Mouse (Mus musculus) kidney, embryonic 15.5 days (tissue): ENCODE data around the gene Gm572. TPM values are rescaled to one million over a fixed set of nuclear protein-coding genes. Genes with fewer than 3 reads are reported as not detected.

Source experiments
- ATAC-seq: fragments of 200-750 bp; cut with Nextera tagmentation; replicated peaks from 2 replicates; pipeline ENCODE4 v1.8.0; 2017; ENCODE audit warnings: moderate TSS enrichment; ENCODE audit not compliant: low FRiP score
- H3K27ac ChIP-seq: fragments of 300-500 bp; sonication (generic); 2 replicates; pipeline ENCODE4 v1.5.1; 2015; ENCODE audit warnings: mild to moderate bottlenecking, inconsistent platforms
- H3K27me3 ChIP-seq: fragments of 300-500 bp; sonication (generic); 2 replicates; pipeline ENCODE4 v1.6.1; 2015; ENCODE audit warnings: inconsistent platforms
- H3K36me3 ChIP-seq: fragments of 300-500 bp; sonication (generic); 2 replicates; pipeline ENCODE4 v1.6.1; 2015; ENCODE audit warnings: inconsistent platforms
- H3K4me1 ChIP-seq: fragments of 300-500 bp; sonication (generic); 2 replicates; pipeline ENCODE4 v1.6.1; 2015; ENCODE audit warnings: inconsistent platforms
- H3K4me2 ChIP-seq: fragments of 300-500 bp; sonication (generic); 2 replicates; pipeline ENCODE4 v1.6.1; 2015; ENCODE audit warnings: moderate library complexity, mild to moderate bottlenecking, inconsistent platforms
- H3K4me3 ChIP-seq: fragments of 300-500 bp; sonication (generic); replicated peaks from 2 replicates; pipeline ENCODE4 v1.5.1; 2015; ENCODE audit warnings: mild to moderate bottlenecking, inconsistent platforms
- H3K9ac ChIP-seq: fragments of 300-500 bp; sonication (generic); 2 replicates; pipeline ENCODE4 v1.6.1; 2015; ENCODE audit warnings: mild to moderate bottlenecking, inconsistent platforms
- H3K9me3 ChIP-seq: fragments of 300-500 bp; sonication (generic); replicated peaks from 2 replicates; pipeline ENCODE4 v1.6.1; 2016; ENCODE audit warnings: inconsistent platforms
- WGBS: fragments of 180-500 bp; shearing (Covaris S2); methylation state at CpG from one replicate; pipeline ENCODE4 v1.1.7; 2015; ENCODE audit warnings: mixed read lengths; 5-methylcytosine and 5-hydroxymethylcytosine counted together
- polyA plus RNA-seq: library from polyadenylated mRNA; unstranded; fragments of >200 nt; fragmentation: Nextera tagmentation; extraction: Ambion mirVana; gene quantifications from 2 replicates; pipeline ENCODE4 v1.2.1, GENCODE M21; 2015

Gm572 gene
- polyA plus RNA-seq, 1 experiment from 2014 or later, result not detected

DNA sequence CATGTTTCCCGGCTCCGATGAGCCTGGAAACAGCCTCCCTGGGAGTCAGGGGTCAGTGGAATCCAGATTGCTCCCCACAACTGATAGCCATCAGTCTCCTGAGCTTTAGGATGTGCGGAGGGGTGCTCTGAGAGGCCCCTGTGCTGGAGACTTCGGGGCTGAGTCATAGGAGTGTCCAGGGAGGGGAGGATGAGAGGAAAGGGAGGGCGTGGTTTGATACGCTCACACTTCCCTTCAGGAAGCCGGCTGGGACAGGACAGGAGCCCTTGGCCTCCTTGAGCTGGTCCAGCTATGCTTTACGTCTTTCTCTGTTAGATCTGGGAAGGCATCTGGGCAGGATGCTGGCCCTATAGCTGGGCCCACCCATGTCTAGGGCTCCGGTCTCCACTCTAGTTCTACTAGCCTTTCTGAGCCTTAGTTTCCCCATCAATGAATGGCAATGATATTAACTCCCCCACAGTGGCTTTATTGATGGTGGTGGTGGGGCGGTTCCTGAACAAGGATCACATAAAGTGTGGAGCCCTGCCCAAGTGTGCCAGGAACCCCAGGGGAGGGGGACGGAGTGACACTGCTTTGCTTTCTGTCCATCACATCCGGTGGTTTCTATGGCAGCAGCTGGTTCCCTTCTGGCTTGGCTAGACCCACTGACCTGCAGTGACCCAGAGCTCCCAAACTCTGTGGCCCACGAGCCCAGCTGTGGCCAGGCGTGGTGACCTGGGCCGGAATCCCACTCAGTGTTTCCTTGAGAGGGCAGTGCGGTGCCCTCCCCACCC, 33.3 kb downstream of the Gm572 start:
- no peaks in the 10 kb centered on the region for H3K27me3 ChIP-seq
- no peaks in the 10 kb centered on the region for H3K9me3 ChIP-seq
- H3K27ac ChIP-seq, result peak overlapping the region; percentile 82
- ATAC-seq, result peak; percentile 84
- no peaks in the 10 kb centered on the region for H3K36me3 ChIP-seq
- no peak overlapping the region for H3K4me3 ChIP-seq
- no peak overlapping the region for H3K9ac ChIP-seq
- H3K4me1 ChIP-seq, result peaks cover 47% of the 10 kb centered on the region
- WGBS, result 11% methylated on average over 16 of the region's 16 CpGs
- H3K4me2 ChIP-seq, result peak overlapping the region; percentile 30; the same call in 1 of the 2 replicates

DNA sequence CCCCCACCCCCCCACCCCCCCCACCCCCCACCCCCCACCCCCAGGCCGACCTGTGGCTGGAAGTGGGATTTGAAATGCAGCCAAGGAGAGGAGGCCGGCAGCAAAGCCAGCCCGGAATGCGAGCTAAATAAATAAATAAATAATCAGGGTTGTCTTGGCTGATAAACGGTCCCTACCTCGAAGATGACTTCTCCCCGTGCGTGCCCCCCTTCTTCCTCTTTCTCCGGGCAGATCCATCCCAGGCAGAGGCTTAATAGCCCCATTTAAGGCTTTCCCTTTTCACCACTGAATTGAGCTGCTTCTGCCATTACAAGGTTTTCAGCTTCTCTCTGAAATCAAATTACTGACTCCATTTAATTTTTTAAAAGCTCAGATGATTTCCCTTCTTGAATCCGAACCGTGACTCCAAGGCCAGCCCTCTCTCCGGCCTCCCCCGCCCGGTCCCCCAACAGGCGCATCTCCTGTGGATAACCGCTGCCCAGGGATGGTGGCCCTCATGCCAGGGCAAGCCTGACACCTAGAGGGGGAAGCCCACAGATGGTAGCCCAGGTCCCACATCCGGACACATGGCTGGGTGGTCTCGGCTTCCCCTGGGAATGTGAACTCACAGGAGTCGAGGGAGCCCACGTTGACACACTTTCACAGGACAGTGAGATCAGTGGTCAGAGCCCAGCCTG, 34.0 kb downstream of the Gm572 start:
- Histone ChIP-seq H3K4me1 (peaks cover 49% of the 10 kb centered on the region), H3K9ac (no peak overlapping the region), H3K36me3 (no peaks in the 10 kb centered on the region), H3K4me2 (peak overlapping the region; percentile 30), H3K27ac (peak overlapping the region; percentile 82), H3K4me3 (no peak overlapping the region), H3K9me3 (no peaks in the 10 kb centered on the region), H3K27me3 (no peaks in the 10 kb centered on the region)
- ATAC-seq, result peak; percentile 49
- WGBS, result 20% methylated on average over 20 of the region's 20 CpGs

DNA sequence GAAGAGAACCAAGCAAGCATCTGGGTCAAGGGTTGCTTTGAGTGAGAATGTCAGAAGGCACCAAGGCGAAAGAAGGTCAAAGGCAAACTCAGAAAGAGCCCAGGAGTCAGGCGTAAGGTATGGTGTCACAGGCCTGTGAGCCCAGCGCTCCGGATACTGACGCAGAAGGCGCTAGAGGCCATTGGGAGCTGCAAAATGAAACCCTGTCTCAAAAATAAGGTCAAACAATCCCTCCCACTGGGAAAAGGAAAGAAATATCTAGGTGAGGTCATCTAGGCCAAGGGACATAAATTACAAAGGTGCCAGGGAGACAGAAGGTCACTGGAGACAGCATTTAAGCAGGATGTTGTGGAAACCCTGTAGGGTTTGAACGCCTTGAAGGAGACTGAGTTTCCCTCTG, 35.0 kb downstream of the Gm572 start:
- Histone ChIP-seq H3K27me3 (no peaks in the 10 kb centered on the region), H3K27ac (no peak overlapping the region), H3K9ac (no peak overlapping the region), H3K4me3 (no peak overlapping the region), H3K36me3 (no peaks in the 10 kb centered on the region), H3K4me1 (peaks cover 49% of the 10 kb centered on the region), H3K4me2 (no peak overlapping the region), H3K9me3 (no peaks in the 10 kb centered on the region)
- no peak for ATAC-seq
- 45% methylated on average over 7 of the region's 7 CpGs for WGBS

DNA sequence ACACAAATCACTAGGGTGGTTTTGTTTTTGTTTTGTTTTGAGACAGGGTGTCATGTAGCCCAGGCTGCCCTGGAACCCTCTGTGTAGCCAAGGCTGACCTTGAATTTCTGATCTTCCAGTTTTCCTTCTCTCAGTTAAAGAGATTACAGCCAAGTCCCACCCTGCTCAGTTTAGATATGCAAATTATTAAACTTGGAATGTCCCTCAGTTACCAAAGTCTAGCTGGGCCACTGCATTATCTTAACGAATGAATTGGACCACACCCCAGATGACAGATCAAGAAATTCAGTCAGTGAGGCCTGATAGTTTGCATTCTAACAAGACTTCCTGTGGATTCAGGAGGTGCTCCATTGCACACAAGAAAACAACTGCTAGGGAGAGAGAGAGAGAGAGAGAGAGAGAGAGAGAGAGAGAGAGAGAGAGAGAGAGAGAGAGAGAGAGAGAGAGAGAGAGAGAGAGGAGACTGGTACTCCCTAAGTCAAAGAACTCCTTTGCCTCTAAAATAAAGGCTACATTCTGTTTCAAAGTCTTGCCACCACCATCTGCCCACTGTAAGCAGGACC, 37.5 kb downstream of the Gm572 start:
- Histone ChIP-seq H3K9ac (no peak overlapping the region), H3K4me2 (no peak overlapping the region), H3K4me1 (peaks cover 41% of the 10 kb centered on the region), H3K27me3 (0 out of 2 replicates have a peak, but pooled peaks cover 3% of the 10 kb centered on the region), H3K9me3 (no peaks in the 10 kb centered on the region), H3K27ac (no peak overlapping the region), H3K4me3 (no peak overlapping the region), H3K36me3 (no peaks in the 10 kb centered on the region)
- 66% methylated on average over 1 of the region's 1 CpGs for WGBS
- ATAC-seq, result no peak

DNA sequence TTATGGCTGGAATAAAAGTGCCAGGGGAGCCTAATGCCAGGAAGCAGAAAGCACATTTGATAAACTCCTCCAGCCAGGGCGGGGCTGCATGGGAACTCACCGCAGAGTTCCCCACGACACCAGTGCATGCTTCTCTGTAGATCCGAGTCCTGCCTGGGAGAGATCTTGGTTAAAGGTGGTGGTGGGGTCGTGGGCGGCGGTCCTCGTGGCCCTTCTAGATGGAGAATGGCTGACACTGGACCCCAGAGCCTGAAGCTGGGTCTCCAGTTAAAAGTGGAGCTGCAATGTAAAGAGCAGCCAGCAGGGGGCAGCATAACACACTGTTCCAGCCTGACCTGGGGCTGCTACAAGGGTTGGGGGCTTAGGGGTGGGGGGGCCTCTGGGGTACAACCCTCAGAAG, 38.3 kb downstream of the Gm572 start:
- peak overlapping the region; percentile 40 for H3K4me2 ChIP-seq

DNA sequence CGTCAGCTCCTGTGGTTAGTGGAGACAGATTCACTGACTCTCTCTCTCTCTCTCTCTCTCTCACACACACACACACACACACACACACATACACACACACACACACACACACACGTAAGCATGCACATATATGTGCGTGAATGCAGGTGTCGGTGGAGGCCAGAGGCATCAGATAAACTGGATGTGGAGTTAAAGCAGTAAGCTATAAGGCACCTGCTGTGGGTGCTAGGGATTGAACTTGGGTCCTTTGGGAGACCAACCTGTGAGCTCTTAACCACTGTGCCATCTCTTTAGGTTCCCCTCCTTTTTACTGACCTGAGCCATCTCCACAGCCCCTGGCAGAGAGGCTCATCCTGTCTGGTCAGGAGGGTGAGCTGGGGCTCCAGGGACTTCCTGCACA, 39.8 kb downstream of the Gm572 start:
- no peak for ATAC-seq
- H3K9ac ChIP-seq, result no peak overlapping the region

More for the DNA sequence above, 38.3 kb downstream of the Gm572 start:
- Histone ChIP-seq H3K27ac (no peak overlapping the region), H3K9me3 (no peaks in the 10 kb centered on the region), H3K36me3 (no peaks in the 10 kb centered on the region), H3K4me1 (peaks cover 39% of the 10 kb centered on the region), H3K9ac (no peak overlapping the region), H3K4me3 (no peak overlapping the region), H3K27me3 (peaks cover 6% of the 10 kb centered on the region; the same call in 1 of the 2 replicates)
- ATAC-seq, result no peak
- 17% methylated on average over 8 of the region's 8 CpGs for WGBS

DNA sequence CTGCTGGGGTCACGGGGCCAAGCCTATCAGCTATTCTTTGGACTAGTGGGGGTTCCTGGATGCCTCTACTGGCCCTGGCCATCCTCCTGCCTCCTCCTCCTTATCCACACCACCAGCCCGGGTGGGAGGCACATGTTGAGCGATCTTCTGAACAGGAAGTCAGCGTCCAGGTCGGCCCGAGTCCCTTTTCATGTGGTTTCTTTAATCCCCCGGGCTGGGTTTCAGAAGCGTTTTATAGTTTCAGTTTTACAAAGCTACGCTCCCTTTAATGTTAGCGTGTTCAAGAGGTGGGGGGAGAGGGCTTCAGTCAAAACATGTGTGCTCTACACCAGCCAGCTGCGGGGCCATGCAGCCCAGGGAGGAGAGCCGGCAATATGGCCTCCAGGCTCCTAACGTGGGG, 40.4 kb downstream of the Gm572 start:
- H3K4me2 ChIP-seq, result no peak overlapping the region
- H3K27ac ChIP-seq, result no peak overlapping the region
- H3K9me3 ChIP-seq, result no peaks in the 10 kb centered on the region
- peaks cover 19% of the 10 kb centered on the region for H3K27me3 ChIP-seq
- H3K9ac ChIP-seq, result no peak overlapping the region
- H3K4me1 ChIP-seq, result peaks cover 27% of the 10 kb centered on the region
- no peak overlapping the region for H3K4me3 ChIP-seq
- ATAC-seq, result no peak
- H3K36me3 ChIP-seq, result no peaks in the 10 kb centered on the region
- WGBS, result 60% methylated on average over 13 of the region's 13 CpGs

More for the DNA sequence above, 39.8 kb downstream of the Gm572 start:
- Histone ChIP-seq H3K27me3 (peaks cover 18% of the 10 kb centered on the region), H3K9me3 (no peaks in the 10 kb centered on the region), H3K4me3 (no peak overlapping the region), H3K36me3 (no peaks in the 10 kb centered on the region), H3K4me1 (peaks cover 31% of the 10 kb centered on the region), H3K4me2 (no peak overlapping the region), H3K27ac (no peak overlapping the region)
- 93% methylated on average over 4 of the region's 4 CpGs for WGBS

DNA sequence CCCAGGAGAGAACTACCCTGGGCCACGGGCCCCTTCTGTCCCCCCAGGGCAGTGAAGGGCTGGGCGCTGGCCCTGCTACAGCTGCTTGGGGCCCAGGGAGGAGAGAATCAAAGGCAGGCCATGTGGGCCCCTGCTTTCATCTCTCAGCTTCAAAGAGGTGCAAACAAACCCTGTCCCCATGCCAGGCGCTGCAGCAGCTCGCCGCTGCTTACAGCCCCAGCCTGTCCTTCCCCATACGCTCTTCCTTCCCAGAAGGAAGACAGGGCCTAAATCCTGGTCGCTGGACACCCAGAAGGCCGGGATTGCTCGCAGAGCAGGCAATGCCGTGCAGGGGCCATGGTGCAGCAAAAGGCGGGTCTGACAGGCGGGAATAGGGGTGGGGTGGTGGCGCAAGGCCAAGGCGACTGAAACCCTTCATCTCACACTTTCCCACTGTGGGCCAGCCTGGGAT, 43.4 kb downstream of the Gm572 start:
- H3K4me2 ChIP-seq, result peak overlapping the region; percentile 27; the same call in 1 of the 2 replicates
- no peaks in the 10 kb centered on the region for H3K36me3 ChIP-seq
- 0 out of 2 replicates have a peak, but pooled peaks have one; percentile 27 for ATAC-seq
- no peak overlapping the region for H3K9ac ChIP-seq
- WGBS, result 26% methylated on average over 14 of the region's 14 CpGs
- no peaks in the 10 kb centered on the region for H3K9me3 ChIP-seq
- no peak overlapping the region for H3K27ac ChIP-seq
- peaks cover 27% of the 10 kb centered on the region for H3K4me1 ChIP-seq
- H3K4me3 ChIP-seq, result no peak overlapping the region
- peaks cover 19% of the 10 kb centered on the region for H3K27me3 ChIP-seq

DNA sequence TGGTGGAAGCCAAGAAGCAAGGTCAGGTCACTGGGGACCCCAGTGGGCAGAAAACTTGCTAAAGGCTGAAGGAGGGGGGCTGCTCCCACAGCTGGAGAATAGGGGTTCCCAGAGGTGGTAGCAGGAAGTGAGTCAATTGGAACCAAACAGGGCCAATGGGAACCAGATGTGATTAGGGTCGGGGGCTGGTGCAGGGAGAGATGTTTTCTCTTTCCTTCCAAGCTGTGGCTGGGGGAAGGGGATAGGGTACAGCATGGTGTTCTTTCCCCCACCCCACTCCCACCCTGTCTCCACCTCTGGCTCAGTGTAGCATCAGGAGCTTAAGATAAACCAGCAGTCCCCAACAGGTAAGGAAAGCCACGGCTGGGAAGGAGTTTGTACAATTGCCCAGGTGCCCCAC, 45.0 kb downstream of the Gm572 start:
- no peak overlapping the region for H3K4me3 ChIP-seq
- no peak overlapping the region for H3K9ac ChIP-seq
- WGBS, result 32% methylated on average over 2 of the region's 2 CpGs
- no peak for ATAC-seq
- no peaks in the 10 kb centered on the region for H3K9me3 ChIP-seq
- peaks cover 24% of the 10 kb centered on the region for H3K4me1 ChIP-seq
- H3K27ac ChIP-seq, result no peak overlapping the region
- peaks cover 19% of the 10 kb centered on the region for H3K27me3 ChIP-seq
- no peak overlapping the region for H3K4me2 ChIP-seq
- no peaks in the 10 kb centered on the region for H3K36me3 ChIP-seq

DNA sequence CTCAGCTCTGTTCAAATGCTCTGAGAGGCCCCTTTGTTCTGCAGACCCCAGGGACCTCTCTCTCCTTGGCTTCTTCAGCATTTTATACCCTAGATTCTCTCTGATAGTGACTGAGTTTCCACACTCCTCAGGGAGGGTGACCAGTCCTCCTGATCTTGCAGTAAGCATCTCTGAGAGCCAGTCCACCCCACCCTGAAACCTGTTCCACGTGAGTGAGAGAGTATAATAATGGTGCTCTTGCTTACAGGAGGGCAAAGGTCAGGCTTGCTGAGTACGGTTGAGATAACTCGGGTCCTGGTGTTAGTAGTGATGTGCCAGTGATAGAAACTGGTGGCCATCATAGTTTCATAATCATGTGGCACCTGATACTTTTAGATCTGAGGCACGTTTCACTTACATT, 48.1 kb downstream of the Gm572 start:
- WGBS, result 75% methylated on average over 4 of the region's 4 CpGs
- no peak overlapping the region for H3K27ac ChIP-seq
- H3K36me3 ChIP-seq, result no peaks in the 10 kb centered on the region
- H3K9me3 ChIP-seq, result no peaks in the 10 kb centered on the region
- peaks cover 15% of the 10 kb centered on the region for H3K4me1 ChIP-seq
- H3K4me3 ChIP-seq, result no peak overlapping the region
- no peak overlapping the region for H3K4me2 ChIP-seq
- no peak for ATAC-seq
- H3K9ac ChIP-seq, result no peak overlapping the region
- peaks cover 15% of the 10 kb centered on the region for H3K27me3 ChIP-seq

DNA sequence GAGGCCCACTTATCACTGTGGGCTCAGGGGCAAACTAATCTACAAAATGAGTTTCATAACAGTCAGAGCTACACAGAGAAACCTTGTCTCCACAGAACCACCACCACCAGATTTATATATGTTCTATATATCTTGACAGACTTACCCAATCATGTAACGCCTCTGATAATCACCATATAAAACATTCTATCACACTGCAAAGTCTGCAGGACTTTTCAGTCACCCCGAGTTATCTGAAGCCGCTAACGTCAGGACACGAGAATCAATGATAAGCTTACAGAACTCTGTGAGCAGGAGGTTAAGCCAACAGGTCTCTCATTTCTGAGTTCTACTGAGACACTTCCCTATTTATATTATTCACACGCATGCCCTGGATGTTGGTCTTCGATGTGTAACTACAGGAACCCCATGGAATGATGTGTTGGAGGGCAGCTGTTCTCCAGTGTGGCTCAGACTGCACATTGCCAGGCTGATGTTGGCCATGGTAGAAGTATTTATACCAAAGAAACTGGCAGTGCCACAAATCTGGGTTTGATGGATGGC, 50.4 kb downstream of the Gm572 start:
- Histone ChIP-seq H3K27me3 (no peaks in the 10 kb centered on the region), H3K36me3 (no peaks in the 10 kb centered on the region), H3K9me3 (no peaks in the 10 kb centered on the region), H3K4me2 (no peak overlapping the region), H3K9ac (no peak overlapping the region), H3K4me3 (no peak overlapping the region), H3K27ac (no peak overlapping the region), H3K4me1 (peaks cover 7% of the 10 kb centered on the region)
- ATAC-seq, result no peak
- 79% methylated on average over 7 of the region's 7 CpGs for WGBS

DNA sequence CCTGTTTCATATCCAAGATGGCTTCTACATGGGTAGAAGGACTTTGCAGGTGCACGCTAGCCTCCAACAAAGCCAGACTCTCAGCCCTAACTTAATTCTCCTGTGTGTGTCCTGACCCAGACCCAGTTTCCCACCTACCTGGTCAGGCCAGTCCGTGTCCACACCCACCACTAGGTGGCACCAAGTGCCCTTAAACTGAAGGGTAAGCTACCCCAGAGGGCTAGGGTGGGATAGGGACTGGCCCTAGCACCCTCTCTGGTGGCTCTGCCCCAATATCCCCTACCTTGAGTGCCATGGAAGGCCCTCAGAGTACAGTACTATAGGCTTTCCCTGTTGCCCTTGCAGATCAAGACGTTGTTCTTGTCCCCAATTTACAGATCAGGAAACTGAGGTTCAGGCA, 61.6 kb downstream of the Gm572 start:
- no peak overlapping the region for H3K9ac ChIP-seq
- no peak overlapping the region for H3K27ac ChIP-seq
- no peaks in the 10 kb centered on the region for H3K36me3 ChIP-seq
- no peaks in the 10 kb centered on the region for H3K9me3 ChIP-seq
- peaks cover 20% of the 10 kb centered on the region for H3K4me1 ChIP-seq
- no peak overlapping the region for H3K4me3 ChIP-seq
- H3K27me3 ChIP-seq, result no peaks in the 10 kb centered on the region; the same call in 1 of the 2 replicates
- 53% methylated on average over 3 of the region's 3 CpGs for WGBS
- ATAC-seq, result peak; percentile 32
- H3K4me2 ChIP-seq, result no peak overlapping the region
